Mouse (Mus musculus) limb, embryonic 14.5 days (tissue): ENCODE data around the gene Adam11. TPM values are rescaled to one million over a fixed set of nuclear protein-coding genes. Genes with fewer than 3 reads are reported as not detected.

Source experiments
- ATAC-seq: fragments of 200-750 bp; cut with Nextera tagmentation; 2 replicates; pipeline ENCODE4 v1.8.0; 2017; ENCODE audit warnings: low read depth, moderate number of reproducible peaks, moderate TSS enrichment; ENCODE audit not compliant: low FRiP score
- DNase-seq: peaks from one replicate; pipeline ENCODE4 v3.0.0-alpha.2; 2015; ENCODE audit warnings: low spot score
- H3K27ac ChIP-seq: fragments of 300-500 bp; sonication (generic); replicated peaks from 2 replicates; pipeline ENCODE4 v1.5.1; 2014; ENCODE audit warnings: low read depth, mild to moderate bottlenecking, low read length, moderate library complexity, mixed read lengths
- H3K27me3 ChIP-seq: fragments of 300-500 bp; sonication (generic); 2 replicates; pipeline ENCODE4 v1.6.1; 2014; ENCODE audit warnings: low read length, mixed read lengths; ENCODE audit not compliant: control insufficient read depth, insufficient read depth
- H3K36me3 ChIP-seq: fragments of 300-500 bp; sonication (generic); 2 replicates; pipeline ENCODE4 v1.6.1; 2014; ENCODE audit warnings: mild to moderate bottlenecking, low read length, moderate library complexity, mixed read lengths; ENCODE audit not compliant: control insufficient read depth, insufficient read depth
- H3K4me1 ChIP-seq: fragments of 300-500 bp; sonication (generic); 2 replicates; pipeline ENCODE4 v1.6.1; 2014; ENCODE audit warnings: antibody characterized with exemption, low read length, mixed read lengths; ENCODE audit not compliant: control insufficient read depth, insufficient read depth
- H3K4me2 ChIP-seq: fragments of 300-500 bp; sonication (generic); replicated peaks from 2 replicates; pipeline ENCODE4 v1.6.1; 2014; ENCODE audit warnings: low read depth, mild to moderate bottlenecking, low read length, moderate library complexity; ENCODE audit not compliant: severe bottlenecking
- H3K4me3 ChIP-seq: fragments of 300-500 bp; sonication (generic); replicated peaks from 2 replicates; pipeline ENCODE4 v1.5.1; 2014; ENCODE audit warnings: low read length
- H3K9ac ChIP-seq: fragments of 300-500 bp; sonication (generic); 2 replicates; pipeline ENCODE4 v1.6.1; 2014; ENCODE audit warnings: mild to moderate bottlenecking, low read depth, low read length, moderate library complexity; ENCODE audit not compliant: severe bottlenecking
- H3K9me3 ChIP-seq: fragments of 300-500 bp; sonication (generic); 2 replicates; pipeline ENCODE4 v1.6.1; 2016; ENCODE audit warnings: low read length; ENCODE audit not compliant: control insufficient read depth
- POLR2A ChIP-seq: fragments of 200-500 bp; IDR thresholded peaks from 2 replicates; pipeline ENCODE4 v1.8.0; 2012; ENCODE audit warnings: inconsistent platforms, mild to moderate bottlenecking, moderate library complexity, borderline replicate concordance; ENCODE audit not compliant: insufficient read depth, insufficient read length; ENCODE audit errors: extremely low read depth
- WGBS: fragments of 180-500 bp; shearing (Covaris S2); extraction: QIAGEN DNeasy Blood & Tissue Kit; methylation state at CpG from one replicate; pipeline ENCODE4 v1.1.7; 2014; 5-methylcytosine and 5-hydroxymethylcytosine counted together
- polyA plus RNA-seq, 2 experiments: library from polyadenylated mRNA; depleted of rRNA in 1 of 2; stranded (reverse) in 1 of 2; unstranded in 1 of 2; fragments of >200 nt; fragmentation: Nextera tagmentation in 1 of 2; extraction: Ambion mirVana in 1 of 2; gene quantifications; 2 replicates each; pipeline versions ENCODE4 v1.2.1 to v1.2.3; 2012 to 2014

The Adam11 gene
- polyA plus RNA-seq, 2 experiments: 5.6 to 21.0 TPM

DNA sequence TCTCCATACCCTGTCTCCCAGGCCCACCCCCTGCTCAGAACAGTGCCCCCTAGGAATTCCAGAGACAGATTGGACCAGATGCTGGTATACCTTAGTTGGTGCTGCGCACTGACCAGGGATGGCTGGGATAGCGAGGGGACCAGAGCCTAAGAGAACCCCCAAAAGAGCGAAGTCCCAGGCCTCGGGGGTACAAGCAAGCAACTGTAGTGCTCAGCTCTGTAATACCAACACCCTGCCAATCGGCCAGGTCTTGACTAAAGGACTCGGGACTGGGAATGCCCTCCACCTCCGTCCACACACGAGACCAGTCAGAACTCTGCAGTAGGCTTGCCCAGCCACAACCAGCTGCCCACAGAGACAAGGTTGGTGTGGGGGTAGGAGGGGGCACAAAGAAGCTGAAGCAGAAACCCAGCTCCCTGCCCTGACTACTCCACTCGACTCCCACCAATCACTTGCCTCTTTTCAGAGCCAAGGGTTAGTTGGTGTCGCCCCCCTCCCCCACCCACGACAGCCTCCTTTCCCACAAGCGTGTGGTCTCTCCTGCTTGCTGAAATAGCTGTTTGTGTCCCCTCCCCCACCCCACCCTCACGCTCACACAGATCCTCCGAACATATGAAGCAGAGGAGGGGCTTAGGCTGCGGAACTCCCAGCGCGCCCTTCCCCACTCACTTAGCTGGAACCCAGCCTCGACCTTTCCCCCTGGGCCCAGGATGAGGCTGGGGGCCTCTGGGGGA, 7.5 kb upstream of the Adam11 start:
- Histone ChIP-seq H3K9me3 (no peaks in the 10 kb centered on the region), H3K36me3 (no peaks in the 10 kb centered on the region), H3K27ac (no peak overlapping the region), H3K4me1 (peaks cover 15% of the 10 kb centered on the region), H3K9ac (peak overlapping the region; percentile 44), H3K4me3 (0 out of 2 replicates have a peak overlapping the region, but pooled peaks have one; percentile 10), H3K4me2 (peak overlapping the region; percentile 41), H3K27me3 (no peaks in the 10 kb centered on the region)
- WGBS: 35% methylated on average over 16 of the region's 18 CpGs
- ATAC-seq (peak; percentile 56), DNase-seq (no peak)
- TF ChIP-seq POLR2A: no peak

DNA sequence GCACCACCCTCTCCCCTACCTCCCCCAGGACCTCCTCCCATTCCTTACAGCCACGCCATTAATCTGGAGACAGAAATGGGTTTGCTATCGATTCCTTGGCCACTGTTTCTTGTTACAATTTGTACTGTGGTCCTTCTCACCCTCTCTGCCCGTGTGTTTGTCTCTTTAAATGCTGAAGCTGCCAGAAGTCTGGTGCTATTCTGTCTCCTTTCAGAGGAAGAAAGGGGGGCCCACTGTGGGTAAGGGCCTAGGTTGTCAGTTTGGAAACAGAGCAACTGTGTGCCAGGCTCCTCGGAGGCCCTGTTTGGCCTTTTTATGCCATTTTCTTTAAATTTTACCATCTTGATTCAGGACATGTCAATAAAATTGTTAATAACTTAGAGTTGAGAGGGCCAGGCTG, 6.8 kb upstream of the Adam11 start:
- TF ChIP-seq POLR2A: no peak
- Histone ChIP-seq H3K27me3 (no peaks in the 10 kb centered on the region), H3K27ac (no peak overlapping the region), H3K36me3 (no peaks in the 10 kb centered on the region), H3K4me1 (peaks cover 15% of the 10 kb centered on the region), H3K9ac (peak overlapping the region; percentile 44), H3K4me2 (peak overlapping the region; percentile 41), H3K9me3 (no peaks in the 10 kb centered on the region), H3K4me3 (0 out of 2 replicates have a peak overlapping the region, but pooled peaks have one; percentile 10)
- 32% methylated on average over 4 of the region's 4 CpGs for WGBS
- ATAC-seq (no peak; the same call in 1 of the 2 replicates), DNase-seq (no peak)

GRCm38 (mm10) chr11:102755391-102755790, 5.8 kb upstream of the Adam11 start:
- H3K4me2 ChIP-seq: no peak overlapping the region
- H3K4me1 ChIP-seq: peaks cover 15% of the 10 kb centered on the region
- ATAC-seq (no peak), DNase-seq (no peak)
- H3K36me3 ChIP-seq: no peaks in the 10 kb centered on the region
- no peak overlapping the region for H3K9ac ChIP-seq
- no peak overlapping the region for H3K27ac ChIP-seq
- 72% methylated on average over 7 of the region's 7 CpGs for WGBS
- no peaks in the 10 kb centered on the region for H3K27me3 ChIP-seq
- no peak overlapping the region for H3K4me3 ChIP-seq
- TF ChIP-seq POLR2A: no peak
- H3K9me3 ChIP-seq: no peaks in the 10 kb centered on the region

DNA sequence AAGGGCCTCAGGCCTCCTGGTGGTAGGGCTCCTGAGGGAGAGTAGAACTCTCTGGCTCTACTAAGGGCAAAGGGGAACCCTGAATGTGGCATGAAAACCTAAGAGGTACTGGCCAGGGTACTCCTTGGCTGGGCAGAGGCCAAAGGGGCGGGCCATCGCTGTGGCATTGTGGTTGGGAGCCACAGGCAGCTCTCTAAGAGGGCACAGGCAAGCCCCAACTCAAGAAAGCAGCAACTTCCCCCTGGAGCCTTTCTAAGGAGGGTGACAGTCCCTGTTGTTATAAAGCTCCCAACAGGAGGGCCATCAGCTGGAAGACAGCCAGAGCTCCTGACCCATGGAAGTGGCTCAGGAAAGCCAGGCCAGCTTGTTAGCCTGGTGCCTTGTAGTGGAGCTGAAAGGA, 2.3 kb upstream of the Adam11 start:
- TF ChIP-seq POLR2A: no peak
- peaks cover 14% of the 10 kb centered on the region for H3K4me1 ChIP-seq
- no peaks in the 10 kb centered on the region for H3K9me3 ChIP-seq
- no peak overlapping the region for H3K9ac ChIP-seq
- no peak overlapping the region for H3K27ac ChIP-seq
- no peak for DNase-seq
- no peaks in the 10 kb centered on the region for H3K36me3 ChIP-seq
- no peak overlapping the region for H3K4me2 ChIP-seq
- peaks cover 16% of the 10 kb centered on the region; the same call in 1 of the 2 replicates for H3K27me3 ChIP-seq
- WGBS: 86% methylated on average over 2 of the region's 2 CpGs
- H3K4me3 ChIP-seq: no peak overlapping the region
- ATAC-seq: no peak

DNA sequence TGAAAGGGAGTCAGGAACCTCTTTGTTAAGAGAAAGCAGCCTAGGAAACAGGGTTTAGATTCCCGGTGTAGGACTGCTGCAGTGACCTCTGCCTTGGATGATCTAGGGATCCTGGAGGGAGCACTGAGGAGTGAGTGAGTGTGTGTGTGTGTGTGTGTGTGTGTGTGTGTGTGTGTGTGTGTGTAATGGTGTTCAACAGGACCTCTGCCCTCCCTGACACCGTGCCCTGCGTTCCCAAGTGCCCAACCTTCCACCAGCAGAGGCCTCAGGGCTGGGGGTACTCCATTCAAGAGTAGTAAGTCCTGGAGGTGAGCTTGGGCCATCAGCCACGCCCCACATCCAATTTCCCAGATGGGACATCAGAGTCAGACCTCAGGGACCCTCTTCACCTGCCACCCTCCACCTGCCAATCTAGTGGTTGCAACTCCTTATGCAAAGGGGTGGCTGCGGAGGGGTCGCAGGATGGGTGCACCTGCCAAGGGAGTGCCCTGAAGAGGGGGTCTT, 382 bp upstream of the Adam11 start:
- 29% methylated on average over 6 of the region's 6 CpGs for WGBS
- peak overlapping the region; percentile 61 for H3K9ac ChIP-seq
- DNase-seq: no peak

More for the DNA sequence above, 382 bp upstream of the Adam11 start:
- no peak for ATAC-seq
- H3K4me1 ChIP-seq: peaks cover 6% of the 10 kb centered on the region; the same call in 1 of the 2 replicates
- H3K9me3 ChIP-seq: no peaks in the 10 kb centered on the region
- peak overlapping the region; percentile 61 for H3K4me3 ChIP-seq
- peaks cover 16% of the 10 kb centered on the region; the same call in 1 of the 2 replicates for H3K27me3 ChIP-seq
- H3K4me2 ChIP-seq: peak overlapping the region; percentile 100
- no peak overlapping the region for H3K27ac ChIP-seq
- TF ChIP-seq POLR2A: no peak
- H3K36me3 ChIP-seq: no peaks in the 10 kb centered on the region
